Mouse (Mus musculus) MEL (cell line): ENCODE measurements around the gene Acvr1b. TPM values are rescaled to one million over a fixed set of nuclear protein-coding genes. Genes with fewer than 3 reads are reported as not detected.

Experiments used
- DNase-seq: peaks from one replicate; pipeline ENCODE4 v3.0.0; 2011; ENCODE audit warnings: low read depth, low spot score
- H3K27ac ChIP-seq: 2 replicates; pipeline ENCODE4 v1.5.1; 2012; ENCODE audit warnings: low read depth, mild to moderate bottlenecking, control low read depth, low read length, moderate library complexity; ENCODE audit not compliant: control insufficient read depth
- H3K27me3 ChIP-seq, 2 experiments: fragments of 150-350 bp in 1 of 2; sonication (generic) in 1 of 2; 2 replicates each; pipeline ENCODE4 v1.6.1; 2012; ENCODE audit warnings: low read length in 2 of 2, mild to moderate bottlenecking in 2 of 2, improper control_type of control experiment in 1 of 2, moderate library complexity in 1 of 2; ENCODE audit not compliant: insufficient read depth in 2 of 2, control insufficient read depth in 1 of 2
- H3K36me3 ChIP-seq, 2 experiments: 2 replicates each; pipeline ENCODE4 v1.6.1; 2012 to 2014; ENCODE audit warnings: low read length in 2 of 2, improper control_type of control experiment in 1 of 2, inconsistent platforms in 1 of 2, mild to moderate bottlenecking in 1 of 2; ENCODE audit not compliant: insufficient read depth in 2 of 2, control insufficient read depth in 1 of 2
- H3K4me1 ChIP-seq, 2 experiments: fragments of 150-350 bp in 1 of 2; sonication (generic) in 1 of 2; 2 replicates each; pipeline ENCODE4 v1.6.1; 2012; ENCODE audit warnings: low read length in 2 of 2, improper control_type of control experiment in 1 of 2, mild to moderate bottlenecking in 1 of 2; ENCODE audit not compliant: insufficient read depth in 2 of 2, control insufficient read depth in 1 of 2
- H3K4me3 ChIP-seq, 2 experiments: fragments of 150-350 bp in 1 of 2; sonication (generic) in 1 of 2; 2 replicates each; pipeline ENCODE4 v1.5.1; 2012; ENCODE audit warnings: low read depth in 2 of 2, low read length in 2 of 2, mild to moderate bottlenecking in 2 of 2, moderate library complexity in 2 of 2, control low read depth in 1 of 2, improper control_type of control experiment in 1 of 2; ENCODE audit not compliant: control insufficient read depth in 1 of 2, insufficient read depth in 1 of 2
- H3K79me2 ChIP-seq: 2 replicates; pipeline ENCODE4 v1.6.1; 2012; ENCODE audit warnings: mild to moderate bottlenecking, low read length, moderate library complexity; ENCODE audit not compliant: control insufficient read depth, poor library complexity, insufficient read depth
- H3K9ac ChIP-seq: 2 replicates; pipeline ENCODE4 v1.6.1; 2012; ENCODE audit warnings: low read depth, mild to moderate bottlenecking, control low read depth, low read length, moderate library complexity; ENCODE audit not compliant: control insufficient read depth, poor library complexity, severe bottlenecking
- H3K9me3 ChIP-seq: fragments of 150-350 bp; sonication (generic); replicated peaks from 2 replicates; pipeline ENCODE4 v1.6.1; 2012; ENCODE audit warnings: mild to moderate bottlenecking, low read length, improper control_type of control experiment, moderate library complexity; ENCODE audit not compliant: insufficient read depth
- BHLHE40 ChIP-seq: IDR thresholded peaks from 2 replicates; pipeline ENCODE4 v1.6.1; 2012; ENCODE audit warnings: low read depth, mild to moderate bottlenecking, inconsistent platforms, low read length, improper control_type of control experiment, borderline replicate concordance
- CTCF ChIP-seq, 3 experiments: IDR thresholded peaks in 2 of 3; conservative IDR thresholded peaks in 1 of 3; 2 replicates each; pipeline ENCODE4 v1.5.1; 2011 to 2012; ENCODE audit warnings: low read length in 3 of 3, low read depth in 2 of 3, mild to moderate bottlenecking in 2 of 3, improper control_type of control experiment in 1 of 3, inconsistent platforms in 1 of 3, mixed read lengths in 1 of 3, moderate library complexity in 1 of 3; ENCODE audit not compliant: control insufficient read depth in 1 of 3, insufficient read depth in 1 of 3, poor library complexity in 1 of 3, severe bottlenecking in 1 of 3
- E2F4 ChIP-seq: IDR thresholded peaks from 2 replicates; pipeline ENCODE4 v1.6.1; 2011; ENCODE audit warnings: low read depth, low read length, improper control_type of control experiment, borderline replicate concordance
- ELF1 ChIP-seq: IDR thresholded peaks from 2 replicates; pipeline ENCODE4 v1.6.1; 2014; ENCODE audit warnings: low read depth, mild to moderate bottlenecking, inconsistent platforms, low read length, improper control_type of control experiment, moderate library complexity
- GABPA ChIP-seq: IDR thresholded peaks from 2 replicates; pipeline ENCODE4 v1.6.1; 2012; ENCODE audit warnings: low read depth, mild to moderate bottlenecking, inconsistent platforms, low read length, improper control_type of control experiment, moderate library complexity
- MAFK ChIP-seq: IDR thresholded peaks from 2 replicates; pipeline ENCODE4 v1.6.1; 2011; ENCODE audit warnings: low read depth, mild to moderate bottlenecking, low read length, improper control_type of control experiment, borderline replicate concordance
- MXI1 ChIP-seq: IDR thresholded peaks from 2 replicates; pipeline ENCODE4 v1.6.1; 2011; ENCODE audit warnings: mild to moderate bottlenecking, low read depth, low read length, improper control_type of control experiment
- MYC ChIP-seq: IDR thresholded peaks from 2 replicates; pipeline ENCODE4 v1.6.1; 2011; ENCODE audit warnings: low read depth, mild to moderate bottlenecking, low read length, improper control_type of control experiment, moderate library complexity
- POLR2A ChIP-seq, 2 experiments: IDR thresholded peaks; 2 replicates each; pipeline ENCODE4 v1.6.1; 2011 to 2012; ENCODE audit warnings: low read length in 2 of 2, mild to moderate bottlenecking in 2 of 2, control low read depth in 1 of 2, improper control_type of control experiment in 1 of 2, low read depth in 1 of 2, moderate library complexity in 1 of 2; ENCODE audit not compliant: control insufficient read depth in 1 of 2, insufficient read depth in 1 of 2, poor library complexity in 1 of 2
- POLR2AphosphoS5 ChIP-seq: IDR thresholded peaks from 2 replicates; pipeline ENCODE4 v1.6.1; 2012; ENCODE audit warnings: low read depth, borderline replicate concordance, mild to moderate bottlenecking, inconsistent platforms, low read length, moderate library complexity, mixed read lengths
- RAD21 ChIP-seq: IDR thresholded peaks from 2 replicates; pipeline ENCODE4 v1.6.1; 2011; ENCODE audit warnings: mild to moderate bottlenecking, low read depth, low read length, improper control_type of control experiment
- SMC3 ChIP-seq: IDR thresholded peaks from 2 replicates; pipeline ENCODE4 v1.6.1; 2011; ENCODE audit warnings: low read depth, low read length, improper control_type of control experiment
- TAL1 ChIP-seq: IDR thresholded peaks from 2 replicates; pipeline ENCODE4 v1.6.1; 2012; ENCODE audit warnings: mild to moderate bottlenecking, inconsistent platforms, low read length, moderate library complexity, mixed read lengths
- TBP ChIP-seq: IDR thresholded peaks from 2 replicates; pipeline ENCODE4 v1.8.0; 2011; ENCODE audit warnings: low read depth, low read length, improper control_type of control experiment
- UBTF ChIP-seq: IDR thresholded peaks from 2 replicates; pipeline ENCODE4 v1.6.1; 2012; ENCODE audit warnings: low read depth, mild to moderate bottlenecking, inconsistent platforms, low read length, improper control_type of control experiment, moderate library complexity, borderline replicate concordance; ENCODE audit not compliant: insufficient read depth
- USF1 ChIP-seq: IDR thresholded peaks from 2 replicates; pipeline ENCODE4 v1.6.1; 2014; ENCODE audit warnings: low read depth, mild to moderate bottlenecking, inconsistent platforms, low read length, improper control_type of control experiment, moderate library complexity
- ZC3H11A ChIP-seq: IDR thresholded peaks from 2 replicates; pipeline ENCODE4 v1.6.1; 2012; ENCODE audit warnings: low read depth, mild to moderate bottlenecking, inconsistent platforms, low read length, improper control_type of control experiment
- ZKSCAN1 ChIP-seq: IDR thresholded peaks from 2 replicates; pipeline ENCODE4 v1.6.1; 2012; ENCODE audit warnings: low read depth, mild to moderate bottlenecking, inconsistent platforms, low read length, improper control_type of control experiment, moderate library complexity
- ZMIZ1 ChIP-seq: IDR thresholded peaks from 2 replicates; pipeline ENCODE4 v1.6.1; 2012; ENCODE audit warnings: low read depth, mild to moderate bottlenecking, inconsistent platforms, low read length, improper control_type of control experiment, moderate library complexity
- ZNF384 ChIP-seq: IDR thresholded peaks from 2 replicates; pipeline ENCODE4 v1.6.1; 2012; ENCODE audit warnings: low read depth, mild to moderate bottlenecking, inconsistent platforms, low read length, improper control_type of control experiment
- polyA plus RNA-seq, 2 experiments: library from polyadenylated mRNA; stranded (reverse) in 1 of 2; unstranded in 1 of 2; fragments of >175 nt in 1 of 2; fragments of >200 nt in 1 of 2; gene quantifications; 2 replicates each; pipeline versions ENCODE4 v1.2.1 to v1.2.4; 2012; ENCODE audit warnings: low replicate concordance in 2 of 2, low read depth in 1 of 2; ENCODE audit not compliant: insufficient read length in 2 of 2, insufficient read depth in 1 of 2, missing spikeins in 1 of 2
- total RNA-seq: library from RNA; depleted of rRNA; stranded (reverse); fragments of 300-350 nt; gene quantifications from 2 replicates; pipeline ENCODE4 v1.2.3, GENCODE M21; 2012

Gene Acvr1b
- total and polyA plus RNA-seq, 3 experiments = 10.4 to 13.2 TPM; not detected in 1

DNA sequence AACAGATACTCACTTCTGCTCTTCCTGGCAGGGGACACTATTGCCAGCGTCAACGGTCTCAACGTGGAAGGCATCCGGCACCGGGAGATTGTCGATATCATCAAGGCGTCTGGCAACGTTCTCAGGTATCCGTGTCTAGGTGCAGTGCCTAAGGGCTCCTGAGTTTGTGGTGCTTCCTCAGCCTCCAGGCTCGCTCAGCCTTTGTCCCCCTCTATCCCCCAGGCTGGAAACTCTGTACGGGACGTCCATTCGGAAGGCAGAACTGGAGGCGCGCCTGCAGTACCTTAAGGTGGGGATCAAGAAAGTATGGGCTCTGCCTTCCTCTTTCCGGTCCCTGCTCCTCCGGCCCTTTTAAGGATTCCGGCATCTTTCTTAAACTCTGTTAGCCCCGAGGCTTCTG is 56.6 kb downstream of the Acvr1b start:
- no peaks in the 10 kb centered on the region for H3K36me3 ChIP-seq
- no peaks in the 10 kb centered on the region for H3K4me1 ChIP-seq
- TF ChIP-seq BHLHE40 (no peak), ELF1 (no peak), CTCF (IDR thresholded peaks at IDR 0.05 in 2 of 3, conservative IDR thresholded peaks at IDR 0.05 in 1 of 3; ENCODE audit: control insufficient read depth in 1 of 3, insufficient read depth in 1 of 3, low read depth in 2 of 3, low read length in 3 of 3, poor library complexity in 1 of 3, severe bottlenecking in 1 of 3) (no peak), TAL1 (no peak), GABPA (no peak), MXI1 (no peak), RAD21 (no peak), POLR2A (IDR thresholded peaks at IDR 0.05; ENCODE audit: control insufficient read depth in 1 of 2, insufficient read depth in 1 of 2, low read depth in 1 of 2, low read length in 2 of 2, poor library complexity in 1 of 2) (no peak), ZNF384 (no peak), UBTF (no peak), USF1 (no peak), MAFK (no peak), ZKSCAN1 (no peak), TBP (no peak), ZC3H11A (no peak), POLR2AphosphoS5 (no peak), ZMIZ1 (no peak)
- no peak overlapping the region for H3K27ac ChIP-seq
- H3K79me2 ChIP-seq = no peaks in the 10 kb centered on the region
- H3K9me3 ChIP-seq = no peaks in the 10 kb centered on the region
- no peak for DNase-seq
- no peak overlapping the region for H3K4me3 ChIP-seq
- no peak overlapping the region for H3K9ac ChIP-seq
- no peaks in the 10 kb centered on the region for H3K27me3 ChIP-seq

DNA sequence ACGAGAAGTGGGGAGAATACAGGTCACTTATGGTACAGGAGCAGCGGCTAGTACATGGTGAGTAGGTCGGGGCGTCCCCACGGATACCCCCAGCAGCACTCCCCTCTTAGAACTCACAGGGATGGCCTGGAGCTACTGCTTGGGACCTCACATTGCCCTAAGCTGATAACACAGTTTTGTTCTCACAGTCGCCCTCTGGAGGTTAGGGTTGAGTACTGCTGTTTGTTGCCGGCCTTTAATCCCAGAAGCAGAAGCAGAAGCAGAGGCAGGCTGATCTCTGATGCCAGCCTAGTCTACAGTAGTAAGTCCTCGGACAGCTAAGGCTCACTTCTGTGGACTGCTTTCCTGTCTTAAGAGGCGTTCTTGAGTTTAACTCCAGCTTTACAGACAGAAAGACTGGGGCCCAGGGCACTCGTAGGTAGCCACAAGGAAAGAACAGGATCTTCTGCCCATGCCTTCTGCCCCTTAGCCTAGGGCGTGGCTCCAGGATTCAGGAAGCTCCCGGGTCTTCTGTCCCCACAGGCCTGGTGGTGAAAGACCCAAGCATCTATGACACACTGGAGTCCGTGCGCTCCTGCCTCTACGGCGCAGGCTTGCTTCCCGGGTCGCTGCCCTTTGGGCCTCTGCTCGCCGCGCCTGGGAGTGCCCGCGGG is 57.3 kb downstream of the Acvr1b start:
- no peak overlapping the region for H3K27ac ChIP-seq
- H3K9me3 ChIP-seq = no peaks in the 10 kb centered on the region
- TF ChIP-seq E2F4 (no peak), MYC (no peak), ELF1 (no peak), CTCF (IDR thresholded peaks at IDR 0.05 in 2 of 3, conservative IDR thresholded peaks at IDR 0.05 in 1 of 3; ENCODE audit: control insufficient read depth in 1 of 3, insufficient read depth in 1 of 3, low read depth in 2 of 3, low read length in 3 of 3, poor library complexity in 1 of 3, severe bottlenecking in 1 of 3) (peak; percentile 51 to 68 (median 67)), SMC3 (peak; percentile 55), POLR2A (IDR thresholded peaks at IDR 0.05; ENCODE audit: control insufficient read depth in 1 of 2, insufficient read depth in 1 of 2, low read depth in 1 of 2, low read length in 2 of 2, poor library complexity in 1 of 2) (no peak)
- DNase-seq = peak; percentile 69
- H3K9ac ChIP-seq = no peak overlapping the region
- no peaks in the 10 kb centered on the region for H3K27me3 ChIP-seq
- H3K36me3 ChIP-seq = no peaks in the 10 kb centered on the region
- H3K4me1 ChIP-seq = no peaks in the 10 kb centered on the region
- no peaks in the 10 kb centered on the region for H3K79me2 ChIP-seq
- no peak overlapping the region for H3K4me3 ChIP-seq
